Mouse (Mus musculus) bone marrow, adult 2 months (tissue): Measurements from ENCODE around the gene Abo. TPM values are rescaled to one million over a fixed set of nuclear protein-coding genes. Genes with fewer than 3 reads are reported as not detected.
"Not testable (repeated sequence)": the region's sequence is repeated elsewhere in the genome, so short reads cannot be mapped to it uniquely, and the experiment has no call there.

ENCODE experiments used
- H3K27ac ChIP-seq: fragments of 200-500 bp; 2 replicates; pipeline ENCODE4 v1.5.1; 2012; ENCODE audit warnings: low read depth, mild to moderate bottlenecking, control low read depth, inconsistent platforms, low read length; ENCODE audit not compliant: control insufficient read depth, poor library complexity, insufficient read depth
- H3K4me1 ChIP-seq: fragments of 200-500 bp; 2 replicates; pipeline ENCODE4 v1.6.1; 2011; ENCODE audit warnings: low read length; ENCODE audit not compliant: control insufficient read depth, insufficient read depth
- H3K4me3 ChIP-seq: fragments of 200-500 bp; replicated peaks from 2 replicates; pipeline ENCODE3; 2011; ENCODE audit warnings: mild to moderate bottlenecking, low read depth, low read length, control low read depth; ENCODE audit not compliant: control insufficient read depth
- CTCF ChIP-seq: fragments of 200-500 bp; IDR thresholded peaks from 2 replicates; pipeline ENCODE4 v1.5.1; 2011; ENCODE audit warnings: low read length, control low read depth; ENCODE audit not compliant: control insufficient read depth, insufficient read depth
- POLR2A ChIP-seq: fragments of 200-500 bp; IDR thresholded peaks from 2 replicates; pipeline ENCODE4 v1.6.1; 2011; ENCODE audit warnings: low read depth, mild to moderate bottlenecking, control low read depth, low read length, borderline replicate concordance; ENCODE audit not compliant: control insufficient read depth
- WGBS: fragments of 180-500 bp; shearing (Covaris S2); methylation state at CpG from one replicate; pipeline ENCODE4 v1.1.7; 2018; 5-methylcytosine and 5-hydroxymethylcytosine counted together
- polyA plus RNA-seq: library from polyadenylated mRNA; stranded (reverse); fragments of >200 nt; gene quantifications from 2 replicates; pipeline ENCODE4 v1.2.4, GENCODE M21; 2011; ENCODE audit warnings: low replicate concordance; ENCODE audit not compliant: missing spikeins, insufficient read depth, insufficient read length

Gene Abo
- polyA plus RNA-seq, 1 experiment: not detected

DNA sequence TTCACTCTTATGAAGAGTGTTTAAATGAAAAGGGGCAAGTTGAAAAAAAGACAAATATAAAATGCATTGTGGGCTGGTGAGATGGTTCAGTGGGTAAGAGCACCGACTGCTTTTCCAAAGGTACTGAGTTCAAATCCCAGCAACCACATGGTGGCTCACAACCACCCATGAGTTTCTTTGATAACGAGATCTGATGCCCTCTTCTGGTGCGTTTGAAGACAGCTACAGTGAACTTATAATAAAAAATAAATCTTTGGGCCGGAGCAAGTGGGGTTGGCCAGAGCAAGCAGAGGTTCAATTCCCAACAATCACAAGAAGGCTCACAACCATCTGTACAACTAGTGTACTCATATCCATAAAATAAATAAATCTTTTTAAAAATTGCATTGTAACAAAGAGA is 31.1 kb upstream of the Abo start:
- TF ChIP-seq POLR2A (no peak), CTCF (no peak)
- 81% methylated on average over 4 of the region's 4 CpGs for WGBS
- Histone ChIP-seq H3K4me1 (no peaks in the 10 kb centered on the region), H3K4me3 (no peak overlapping the region), H3K27ac (no peak overlapping the region)

GRCm38 (mm10) chr2:26886170-26886569 is 21.4 kb upstream of the Abo start:
- H3K4me3 ChIP-seq, H3K27ac ChIP-seq, H3K4me1 ChIP-seq: not testable (repeated sequence)
- 78% methylated on average over 4 of the region's 4 CpGs for WGBS

- WGBS: 86% methylated on average over 2 of the region's 2 CpGs
- not testable (repeated sequence) for H3K4me3 ChIP-seq, H3K4me1 ChIP-seq, H3K27ac ChIP-seq
Observed at GRCm38 (mm10) chr2:26885541-26885940, 20.8 kb upstream of the Abo start.

GRCm38 (mm10) chr2:26878571-26878970 is 13.8 kb upstream of the Abo start:
- Histone ChIP-seq H3K27ac (no peak overlapping the region), H3K4me1 (no peaks in the 10 kb centered on the region), H3K4me3 (no peak overlapping the region)
- TF ChIP-seq POLR2A: no peak
- no peak for TF ChIP-seq CTCF

DNA sequence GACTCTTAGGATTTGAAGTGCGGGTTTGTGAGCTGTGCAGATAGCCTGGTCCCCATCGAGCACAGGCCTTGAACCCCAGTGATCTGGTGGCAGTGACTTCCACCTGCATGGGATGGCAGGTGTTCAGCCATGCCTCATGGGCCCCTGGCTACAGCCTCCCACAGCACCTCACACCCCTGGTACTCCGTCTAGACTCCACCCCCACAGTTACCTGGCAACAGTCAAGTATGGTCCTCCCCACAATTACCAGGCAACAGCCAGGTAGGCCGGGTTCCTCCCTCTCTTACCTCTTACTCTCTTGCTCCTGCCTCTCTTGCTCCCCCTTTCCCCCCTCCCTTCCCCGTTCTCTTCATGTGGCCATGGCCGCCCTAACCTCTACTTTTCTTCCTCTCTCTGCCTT is 5.9 kb upstream of the Abo start:
- TF ChIP-seq CTCF: no peak
- no peak for TF ChIP-seq POLR2A

GRCm38 (mm10) chr2:26862856-26863255 is 1.9 kb downstream of the Abo start:
- no peaks in the 10 kb centered on the region; the same call in 1 of the 2 replicates for H3K4me1 ChIP-seq
- no peak overlapping the region for H3K27ac ChIP-seq
- 4% methylated on average over 3 of the region's 3 CpGs for WGBS
- H3K4me3 ChIP-seq: no peak overlapping the region
- no peak for TF ChIP-seq POLR2A
- no peak for TF ChIP-seq CTCF

More for the DNA sequence above, 5.9 kb upstream of the Abo start:
- H3K27ac ChIP-seq: no peak overlapping the region
- no peaks in the 10 kb centered on the region for H3K4me1 ChIP-seq
- no peak overlapping the region for H3K4me3 ChIP-seq
- 68% methylated on average over 6 of the region's 6 CpGs for WGBS

DNA sequence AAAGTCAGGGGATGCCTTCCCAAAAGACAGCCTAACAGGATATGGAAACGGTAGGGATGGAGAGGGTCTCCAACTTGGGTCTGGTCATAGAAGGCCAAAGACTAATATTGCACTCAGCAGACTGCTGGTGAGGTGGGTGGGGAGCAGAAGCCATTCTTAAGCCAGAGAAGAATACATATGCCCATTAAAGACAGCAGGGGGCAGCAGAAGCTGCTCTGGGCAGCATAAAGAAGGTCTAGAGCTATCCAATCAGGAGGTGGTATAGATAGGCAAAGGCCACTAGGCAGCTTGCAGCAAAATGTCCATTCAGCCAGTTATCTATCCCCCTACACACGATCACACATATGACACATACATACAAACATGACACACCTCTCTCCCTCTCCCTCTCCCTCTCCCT is 17.1 kb downstream of the Abo start:
- H3K4me3 ChIP-seq: no peak overlapping the region
- H3K27ac ChIP-seq: no peak overlapping the region
- TF ChIP-seq POLR2A (no peak), CTCF (peak; percentile 50; the same call in 1 of the 2 replicates)
- WGBS: 34% methylated on average over 2 of the region's 2 CpGs
- H3K4me1 ChIP-seq: no peaks in the 10 kb centered on the region

- TF ChIP-seq POLR2A (no peak), CTCF (no peak)
- H3K4me1 ChIP-seq: no peaks in the 10 kb centered on the region
- no peak overlapping the region for H3K4me3 ChIP-seq
- H3K27ac ChIP-seq: no peak overlapping the region
- 78% methylated on average over 2 of the region's 2 CpGs for WGBS
Observed at GRCm38 (mm10) chr2:26832478-26832877, 32.3 kb downstream of the Abo start.

- Histone ChIP-seq H3K27ac (no peak overlapping the region), H3K4me3 (no peak overlapping the region), H3K4me1 (no peaks in the 10 kb centered on the region)
- WGBS: 77% methylated on average over 1 of the region's 1 CpGs
- no peak for TF ChIP-seq CTCF
- TF ChIP-seq POLR2A: no peak
Observed at GRCm38 (mm10) chr2:26828047-26828446, 36.7 kb downstream of the Abo start.
